Mouse (Mus musculus) C2C12 (cell line): Measurements from ENCODE around the gene Dnm2. TPM values are rescaled to one million over a fixed set of nuclear protein-coding genes. Genes with fewer than 3 reads are reported as not detected.
"Not testable (repeated sequence)": the region's sequence is repeated elsewhere in the genome, so short reads cannot be mapped to it uniquely, and the experiment has no call there.

Experiments used
- H3K27me3 ChIP-seq: one replicate; pipeline ENCODE4 v1.6.1; 2011; ENCODE audit not compliant: control insufficient read depth, insufficient read depth, insufficient read length
- H3K36me3 ChIP-seq: one replicate; pipeline ENCODE4 v1.6.1; 2011; ENCODE audit not compliant: control insufficient read depth, insufficient read depth
- H3K4me3 ChIP-seq: one replicate; pipeline ENCODE4 v1.5.1; 2011; ENCODE audit warnings: mild to moderate bottlenecking, control low read depth; ENCODE audit not compliant: poor library complexity, insufficient read depth, severe bottlenecking
- H3K79me2 ChIP-seq: one replicate; pipeline ENCODE4 v1.6.1; 2011; ENCODE audit not compliant: control insufficient read depth, insufficient read depth
- H3K79me3 ChIP-seq: one replicate; pipeline ENCODE4 v1.6.1; 2011; ENCODE audit warnings: low read depth, control low read depth
- H3ac ChIP-seq: one replicate; pipeline ENCODE3; 2011; ENCODE audit warnings: low read depth; ENCODE audit not compliant: control insufficient read depth, insufficient read length
- CEBPB ChIP-seq: IDR thresholded peaks from one replicate; pipeline ENCODE4 v1.6.1; 2011; ENCODE audit warnings: low read depth, mild to moderate bottlenecking, control low read depth, moderate library complexity
- CTCF ChIP-seq: IDR thresholded peaks from one replicate; pipeline ENCODE4 v1.5.1; 2011; ENCODE audit not compliant: control insufficient read depth, insufficient read depth, insufficient read length
- FOSL1 ChIP-seq: IDR thresholded peaks from one replicate; pipeline ENCODE4 v1.8.0; 2011; ENCODE audit warnings: mild to moderate bottlenecking, low read length; ENCODE audit not compliant: poor library complexity, insufficient read depth, severe bottlenecking
- MAX ChIP-seq: IDR thresholded peaks from one replicate; pipeline ENCODE4 v1.6.1; 2011; ENCODE audit warnings: mild to moderate bottlenecking, control low read depth
- MYOD1 ChIP-seq: IDR thresholded peaks from one replicate; pipeline ENCODE4 v1.6.1; 2011; ENCODE audit warnings: low read depth; ENCODE audit not compliant: control insufficient read depth, insufficient read length
- MYOG ChIP-seq: IDR thresholded peaks from one replicate; pipeline ENCODE4 v1.6.1; 2011; ENCODE audit not compliant: control insufficient read depth, insufficient read length; ENCODE audit errors: extremely low read depth
- USF1 ChIP-seq: IDR thresholded peaks from one replicate; pipeline ENCODE4 v1.6.1; 2011; ENCODE audit warnings: low read depth, mild to moderate bottlenecking, control low read depth, moderate library complexity
- polyA plus RNA-seq: library from polyadenylated mRNA; unstranded; fragments of >200 nt; fragmentation: generic; extraction: Trizol; gene quantifications from one replicate; pipeline ENCODE4 v1.2.1, GENCODE M21; 2012; ENCODE audit warnings: missing spikeins

Gene Dnm2
- polyA plus RNA-seq, 1 experiment = 64.4 TPM

DNA sequence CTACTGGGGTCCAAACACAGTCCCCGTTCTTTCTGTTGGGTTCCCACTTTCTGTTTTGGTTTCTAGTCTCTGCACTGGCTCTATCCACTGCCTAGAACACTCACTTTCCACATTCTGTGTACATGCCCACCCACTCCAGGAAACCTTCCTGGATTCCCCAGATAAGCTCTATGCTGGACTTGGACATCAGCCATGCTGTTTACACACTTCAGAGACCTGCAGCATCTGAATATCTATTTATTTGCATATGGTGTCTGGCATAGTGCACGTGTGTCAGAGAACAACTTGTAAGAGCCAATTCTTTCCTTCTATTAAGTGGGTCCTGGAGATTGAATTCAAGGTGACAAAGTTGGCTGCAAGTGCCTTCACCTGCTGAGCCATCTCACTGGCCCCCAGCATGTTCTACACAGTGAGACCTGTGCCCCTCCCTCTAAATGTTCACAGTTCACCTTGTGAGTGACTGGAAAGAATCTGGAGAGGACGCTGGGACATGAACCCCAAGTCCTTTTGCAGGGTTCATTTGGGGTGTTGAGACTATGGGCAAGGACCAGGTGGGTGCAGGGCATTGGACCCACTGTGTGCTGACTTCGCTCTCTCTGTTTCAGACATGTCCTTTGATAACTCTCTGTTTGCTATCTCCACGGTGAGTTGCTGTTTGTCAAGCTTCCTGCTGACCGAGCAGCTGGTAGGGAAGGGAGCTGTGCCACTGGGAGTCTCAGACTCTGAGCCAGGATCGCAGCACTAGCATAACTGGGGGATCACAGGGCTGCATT lies 115.5 kb downstream of the Dnm2 start:
- Histone ChIP-seq H3K27me3 (no peaks in the 10 kb centered on the region), H3K79me2 (no peaks in the 10 kb centered on the region), H3K4me3 (no peak overlapping the region), H3ac (no peak overlapping the region), H3K36me3 (no peaks in the 10 kb centered on the region), H3K79me3 (no peaks in the 10 kb centered on the region)
- TF ChIP-seq CEBPB (no peak), CTCF (no peak), FOSL1 (no peak), MYOG (no peak), MAX (no peak), MYOD1 (no peak), USF1 (no peak)

DNA sequence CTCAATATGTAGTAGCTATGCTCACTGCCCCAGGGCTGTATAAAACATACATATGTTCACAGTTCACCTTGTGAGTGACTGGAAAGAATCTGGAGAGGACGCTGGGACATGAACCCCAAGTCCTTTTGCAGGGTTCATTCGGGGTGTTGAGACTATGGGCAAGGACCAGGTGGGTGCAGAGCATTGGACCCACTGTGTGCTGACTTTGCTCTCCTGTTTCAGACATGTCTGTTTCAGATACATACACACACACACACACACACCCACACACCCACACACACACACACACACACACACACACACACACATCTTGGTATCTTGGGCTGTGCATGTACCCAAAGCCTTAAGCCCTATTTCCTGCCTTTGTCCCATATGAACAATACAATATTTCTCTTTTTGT lies 117.3 kb downstream of the Dnm2 start:
- H3ac ChIP-seq, H3K79me3 ChIP-seq, H3K36me3 ChIP-seq, H3K4me3 ChIP-seq, H3K79me2 ChIP-seq, H3K27me3 ChIP-seq: not testable (repeated sequence)

DNA sequence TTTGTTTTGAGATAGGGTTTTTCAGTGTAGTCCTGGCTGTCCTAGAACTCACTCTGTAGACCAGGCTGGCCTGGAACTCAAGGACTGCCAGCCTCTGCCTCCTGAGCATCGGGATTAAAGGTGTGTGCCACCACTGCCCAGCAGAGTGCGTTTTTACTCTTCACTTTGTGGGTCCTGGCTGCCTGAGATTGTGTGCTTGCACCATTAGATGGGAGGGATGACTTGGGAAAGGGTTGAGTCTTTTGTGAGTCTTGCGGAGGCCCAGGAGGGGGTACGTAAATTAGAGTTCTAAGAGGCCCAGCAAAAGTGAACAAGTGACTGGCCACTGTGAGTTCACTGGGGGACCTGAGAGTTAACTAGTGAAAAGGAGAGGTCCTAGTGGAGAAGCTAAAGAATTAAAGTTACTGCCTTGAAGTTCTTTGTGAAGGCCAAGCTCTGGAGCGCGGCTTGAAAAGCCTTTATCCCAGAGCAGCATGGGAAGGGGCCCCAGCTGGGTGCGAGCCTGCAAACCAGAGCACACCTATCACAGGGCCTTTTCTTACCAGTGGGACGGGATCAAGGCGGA lies 120.7 kb downstream of the Dnm2 start:
- TF ChIP-seq MAX (no peak), FOSL1 (no peak), CEBPB (no peak), CTCF (no peak), USF1 (no peak), MYOD1 (no peak), MYOG (no peak)
- Histone ChIP-seq H3K4me3 (peak overlapping the region; percentile 31), H3K79me3 (peaks cover 27% of the 10 kb centered on the region), H3K79me2 (peaks cover 33% of the 10 kb centered on the region), H3K36me3 (peaks cover 14% of the 10 kb centered on the region), H3K27me3 (no peaks in the 10 kb centered on the region), H3ac (peak overlapping the region; percentile 27)

DNA sequence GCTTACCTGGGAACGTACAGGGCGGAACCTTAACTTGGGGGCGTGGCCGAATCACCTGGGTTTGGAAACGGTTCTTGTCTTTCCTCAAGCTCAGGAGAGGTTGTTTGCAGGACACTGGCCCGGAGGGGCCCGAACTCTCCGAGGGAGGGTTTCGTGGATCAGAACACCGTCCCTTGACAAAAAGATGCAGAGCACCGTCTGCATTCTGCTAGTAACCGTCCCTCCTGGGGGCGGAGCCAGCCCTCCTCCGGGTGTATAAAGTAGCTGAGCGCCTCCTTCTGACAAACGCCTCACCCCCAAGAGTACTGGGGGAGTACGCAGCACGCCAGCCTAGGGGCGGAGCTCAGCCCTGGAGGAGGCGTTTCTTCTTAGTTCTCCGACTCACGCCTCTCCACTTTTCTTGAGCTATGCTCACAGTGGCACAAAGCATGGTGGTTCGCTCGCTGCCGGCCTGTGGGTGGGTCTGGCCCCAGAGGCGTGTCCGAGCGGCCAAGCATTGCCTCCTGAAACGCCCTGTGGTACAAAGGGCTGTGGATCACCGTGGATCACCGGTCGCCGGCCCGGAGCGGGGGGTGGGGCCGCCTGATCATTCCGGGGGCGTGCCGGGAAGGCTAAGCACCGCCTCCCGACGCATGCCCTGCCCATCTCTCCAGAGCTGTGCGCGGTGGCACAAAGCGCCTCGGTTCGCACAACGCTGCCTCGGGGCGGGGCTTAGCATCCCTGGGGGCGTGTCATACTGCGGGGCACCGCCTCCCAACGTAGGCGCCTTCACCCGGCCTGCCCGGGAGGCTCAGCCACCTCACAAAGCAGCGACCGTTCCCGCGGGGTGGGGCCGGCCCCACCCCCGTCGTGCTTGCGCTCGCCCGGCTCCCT lies 121.4 kb downstream of the Dnm2 start:
- Histone ChIP-seq H3K79me3 (peaks cover 34% of the 10 kb centered on the region), H3K36me3 (peaks cover 21% of the 10 kb centered on the region), H3ac (peak overlapping the region; percentile 40), H3K79me2 (peaks cover 40% of the 10 kb centered on the region), H3K27me3 (no peaks in the 10 kb centered on the region), H3K4me3 (peak overlapping the region; percentile 31)
- TF ChIP-seq CTCF (no peak), MAX (peak; percentile 57)

DNA sequence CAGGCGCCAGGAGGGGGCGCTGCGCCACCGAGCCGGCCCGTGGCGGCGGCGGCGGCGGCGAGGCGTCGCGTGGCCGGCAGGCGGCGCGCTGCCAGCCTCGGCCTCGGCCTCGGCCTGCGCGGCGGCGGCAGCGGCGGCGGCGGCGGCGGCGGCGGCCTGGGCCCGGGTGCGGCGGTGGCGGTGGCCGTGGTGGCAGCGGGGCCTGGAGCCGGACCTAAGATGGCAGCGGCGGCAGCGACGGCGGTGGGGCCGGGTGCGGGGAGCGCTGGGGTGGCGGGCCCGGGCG lies 122.0 kb downstream of the Dnm2 start, which contains the start of gene Carm1:
TSS of gene Carm1 (plus strand) at position 106 of the 286 bp plus-strand sequence.
- Histone ChIP-seq H3ac (peak within 1 kb of the TSS; percentile 96), H3K79me2 (peaks cover 46% of the 10 kb centered on the region), H3K27me3 (no peaks in the 10 kb centered on the region), H3K4me3 (peak within 1 kb of the TSS; percentile 55), H3K36me3 (peaks cover 22% of the 10 kb centered on the region), H3K79me3 (peaks cover 40% of the 10 kb centered on the region)
- TF ChIP-seq MYOD1 (no peak), CEBPB (no peak), CTCF (peak; percentile 99), MAX (no peak), USF1 (no peak)

DNA sequence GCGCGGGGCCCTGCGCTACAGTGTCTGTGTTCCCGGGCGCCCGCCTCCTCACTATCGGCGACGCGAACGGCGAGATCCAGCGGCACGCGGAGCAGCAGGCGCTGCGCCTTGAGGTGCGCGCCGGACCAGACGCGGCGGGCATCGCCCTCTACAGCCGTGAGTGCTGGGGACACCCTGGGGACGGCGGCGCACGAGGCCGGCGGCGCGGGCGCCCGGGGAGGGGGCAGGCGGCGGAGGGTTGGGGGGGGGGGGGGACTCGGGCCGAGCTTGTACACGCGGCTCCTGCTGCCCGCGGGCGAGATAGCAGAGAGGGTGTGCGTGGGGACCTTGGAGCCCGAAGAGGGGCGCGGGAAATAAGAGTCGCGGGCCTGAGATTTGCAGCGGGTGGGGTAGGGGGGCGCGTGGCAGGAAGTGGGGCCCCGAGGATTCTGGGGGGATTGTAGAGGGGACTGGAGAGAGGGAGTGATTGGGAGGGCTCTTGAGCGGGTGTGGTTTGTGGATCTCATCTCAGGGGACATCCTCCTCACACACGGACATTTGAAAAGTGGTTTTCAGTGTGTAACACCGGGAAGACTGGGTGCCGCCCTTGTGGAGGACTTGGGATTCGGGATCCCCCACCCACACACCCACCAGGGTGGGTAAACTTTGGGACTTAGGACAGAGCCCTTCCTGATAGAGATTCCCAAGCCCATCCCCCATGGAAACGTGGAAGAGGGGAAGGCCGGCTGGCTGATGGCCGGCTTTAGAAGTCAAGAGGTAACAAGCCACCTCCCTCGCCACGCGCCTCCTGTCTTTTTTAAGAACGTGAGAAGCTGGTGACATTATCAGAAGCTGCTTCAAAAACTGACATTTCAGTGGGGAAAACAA lies 122.6 kb downstream of the Dnm2 start:
- TF ChIP-seq MAX = peak; percentile 30
- TF ChIP-seq MYOG = no peak
- peak; percentile 38 for TF ChIP-seq CTCF

More for the DNA sequence above, 122.6 kb downstream of the Dnm2 start:
- H3K79me3 ChIP-seq = peaks cover 45% of the 10 kb centered on the region
- no peaks in the 10 kb centered on the region for H3K27me3 ChIP-seq
- H3K79me2 ChIP-seq = peaks cover 52% of the 10 kb centered on the region
- peaks cover 22% of the 10 kb centered on the region for H3K36me3 ChIP-seq
- H3ac ChIP-seq = peak overlapping the region; percentile 96
- peak overlapping the region; percentile 55 for H3K4me3 ChIP-seq
